Mouse (Mus musculus) brain, embryonic 14.5 days (tissue): ENCODE measurements at regions not wholly inside any gene's neighbourhood (a gene's known extent, or its start where the extent isn't known, plus 50 kb on each side); places are given as distances from the start of the nearest gene placed in this dataset.

ENCODE experiments used
- DNase-seq: peaks from one replicate; pipeline ENCODE4 v3.0.0-alpha.2; 2011; ENCODE audit warnings: low read depth
- CTCF ChIP-seq: fragments of 200-500 bp; IDR thresholded peaks from 2 replicates; pipeline ENCODE4 v1.5.1; 2012; ENCODE audit warnings: inconsistent platforms, mild to moderate bottlenecking, moderate library complexity, borderline replicate concordance; ENCODE audit not compliant: insufficient read depth, insufficient read length; ENCODE audit errors: extremely low read depth
- POLR2A ChIP-seq: fragments of 200-500 bp; IDR thresholded peaks from 2 replicates; pipeline ENCODE4 v1.6.1; 2012; ENCODE audit warnings: mild to moderate bottlenecking, inconsistent platforms, borderline replicate concordance; ENCODE audit not compliant: poor library complexity, insufficient read depth, insufficient read length, severe bottlenecking; ENCODE audit errors: extremely low read depth

DNA sequence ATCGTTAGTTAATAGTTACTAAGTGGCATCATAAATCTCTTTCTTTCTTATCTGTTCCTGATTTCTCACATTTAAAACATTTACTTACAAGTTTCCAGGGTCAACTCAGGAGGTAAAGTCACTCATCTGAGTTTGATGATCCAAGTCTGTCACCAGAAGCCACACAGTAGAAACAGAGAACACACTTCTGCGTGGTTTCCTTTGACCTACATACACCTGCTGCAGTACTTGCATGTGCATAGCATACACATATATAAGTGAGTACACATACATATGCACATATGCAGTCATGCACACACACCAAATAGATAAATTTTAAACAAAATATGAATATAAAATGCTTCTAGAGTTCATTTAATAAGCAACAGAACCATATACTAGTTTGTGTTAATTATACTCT lies 306.5 kb upstream of the Robo2 start:
- no peak for TF ChIP-seq POLR2A
- no peak for TF ChIP-seq CTCF
- DNase-seq = no peak

DNA sequence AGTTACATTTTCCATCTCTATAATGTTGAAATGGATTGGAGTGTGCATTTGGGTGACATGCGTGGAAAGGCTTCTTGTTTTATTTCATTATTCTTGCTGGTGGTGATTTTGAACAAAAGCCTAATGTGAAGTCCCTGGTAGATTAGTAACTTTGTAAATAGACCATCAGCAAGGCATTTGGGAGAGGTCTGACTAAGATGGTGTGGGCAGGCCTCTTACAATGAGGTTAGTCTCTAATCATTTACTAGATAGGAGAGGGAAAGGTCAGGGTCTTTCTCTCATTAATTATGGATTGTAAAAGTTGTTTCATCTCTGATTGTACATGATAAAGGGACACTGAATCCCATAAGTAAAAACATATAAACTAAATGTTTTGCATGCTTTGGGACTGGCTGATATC lies 306.0 kb upstream of the Robo2 start:
- no peak for TF ChIP-seq CTCF
- TF ChIP-seq POLR2A = no peak
- no peak for DNase-seq

DNA sequence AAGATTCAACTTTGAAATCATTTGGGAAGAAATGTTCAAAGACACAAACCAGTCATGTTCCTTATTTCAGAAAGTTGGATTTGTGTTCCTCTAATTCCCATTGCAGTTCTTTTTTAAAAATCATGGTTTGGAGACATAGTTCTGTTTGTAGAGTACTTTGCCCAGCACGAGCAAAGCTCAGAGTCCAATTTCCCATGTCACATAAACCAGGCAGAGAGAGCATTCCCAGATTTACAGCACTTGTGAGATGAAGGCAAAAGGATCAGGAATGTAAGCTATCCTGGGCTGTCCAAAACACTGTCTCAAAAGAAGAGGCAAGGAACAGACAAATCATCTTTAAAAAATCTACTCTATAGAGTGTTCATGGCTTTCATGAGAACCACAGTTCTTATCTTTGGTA lies 303.3 kb upstream of the Robo2 start:
- DNase-seq = no peak
- TF ChIP-seq CTCF (no peak), POLR2A (no peak)

DNA sequence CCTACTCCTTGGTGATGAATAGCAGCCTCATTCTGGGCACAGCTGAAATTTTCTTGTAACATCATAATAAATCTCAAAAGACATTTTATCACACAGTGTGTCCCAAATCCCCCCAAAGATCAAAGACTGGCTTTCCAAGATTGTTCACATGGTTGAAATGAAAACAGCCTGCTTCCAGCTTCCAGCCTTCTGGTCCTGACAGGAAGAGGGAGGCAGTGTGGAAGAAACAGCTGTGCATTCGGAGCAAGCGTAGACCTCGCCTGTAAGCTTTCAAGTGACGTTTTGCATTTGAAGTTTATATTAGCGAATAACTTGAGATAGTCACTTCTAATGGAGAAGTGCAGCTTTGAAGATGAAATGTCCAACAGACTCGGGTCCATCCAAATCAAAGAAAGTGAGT lies 300.9 kb upstream of the Robo2 start:
- no peak for DNase-seq
- TF ChIP-seq CTCF (no peak), POLR2A (no peak)

DNA sequence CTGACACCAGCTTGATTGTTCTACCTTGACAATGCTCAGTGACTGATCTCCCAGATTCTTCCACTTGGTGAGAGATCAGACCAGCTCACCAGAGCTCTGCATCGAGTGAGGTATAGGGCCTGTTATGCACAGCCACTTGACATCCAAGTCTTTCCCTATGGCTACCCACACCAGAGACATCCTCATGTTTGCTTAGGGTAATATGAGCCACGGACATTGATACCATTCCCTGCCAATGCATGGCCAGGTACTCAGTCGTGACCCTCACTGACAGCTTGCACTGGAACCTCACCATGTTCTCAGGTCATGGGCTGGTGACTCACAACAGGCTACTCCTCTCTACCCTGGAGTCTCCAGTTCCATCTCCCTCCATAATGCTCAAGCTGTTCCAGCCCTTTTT lies 290.4 kb upstream of the Robo2 start:
- DNase-seq = no peak
- TF ChIP-seq CTCF (no peak), POLR2A (no peak)

DNA sequence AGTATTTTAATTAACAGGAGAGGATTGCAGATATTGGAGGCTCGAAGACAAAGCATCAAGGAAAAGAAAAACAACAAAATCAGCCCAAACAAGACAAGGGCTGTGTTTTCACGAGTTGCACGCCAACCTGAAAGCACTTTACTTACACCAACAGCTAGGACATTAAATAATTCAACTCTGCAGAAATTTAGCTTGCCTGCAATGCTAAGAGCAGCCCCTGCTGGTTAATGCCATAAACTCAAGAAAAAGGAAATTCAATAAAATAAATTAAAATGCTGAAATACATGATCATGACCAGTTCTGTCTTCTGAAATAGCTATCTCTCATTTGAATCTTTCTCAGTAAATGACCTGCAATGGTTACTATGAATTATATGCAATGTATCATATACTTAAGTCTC lies 271.7 kb upstream of the Robo2 start:
- peak; percentile 78 for DNase-seq

DNA sequence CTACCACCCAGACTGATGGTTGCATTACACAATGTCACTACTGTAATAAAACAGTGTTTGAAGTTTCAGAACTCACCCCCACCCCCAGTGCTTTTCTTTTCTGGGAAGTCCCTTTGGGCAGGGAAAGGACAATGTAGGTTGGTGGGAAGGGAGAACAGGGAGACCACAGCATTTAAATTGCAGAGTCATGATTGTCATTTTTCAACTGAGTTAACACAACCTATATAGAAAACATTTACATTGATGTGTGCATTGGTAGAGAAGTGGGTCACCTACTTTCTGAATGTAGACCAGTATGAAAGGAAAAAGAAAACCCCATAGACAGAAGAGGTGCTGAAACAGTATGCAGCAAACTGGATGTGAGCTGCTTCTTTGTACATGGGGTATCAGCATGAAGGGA lies 264.0 kb upstream of the Robo2 start:
- no peak for DNase-seq
- TF ChIP-seq POLR2A (no peak), CTCF (no peak)

More for the DNA sequence above, 271.7 kb upstream of the Robo2 start:
- TF ChIP-seq CTCF (peak; percentile 25; the same call in 1 of the 2 replicates), POLR2A (no peak)

DNA sequence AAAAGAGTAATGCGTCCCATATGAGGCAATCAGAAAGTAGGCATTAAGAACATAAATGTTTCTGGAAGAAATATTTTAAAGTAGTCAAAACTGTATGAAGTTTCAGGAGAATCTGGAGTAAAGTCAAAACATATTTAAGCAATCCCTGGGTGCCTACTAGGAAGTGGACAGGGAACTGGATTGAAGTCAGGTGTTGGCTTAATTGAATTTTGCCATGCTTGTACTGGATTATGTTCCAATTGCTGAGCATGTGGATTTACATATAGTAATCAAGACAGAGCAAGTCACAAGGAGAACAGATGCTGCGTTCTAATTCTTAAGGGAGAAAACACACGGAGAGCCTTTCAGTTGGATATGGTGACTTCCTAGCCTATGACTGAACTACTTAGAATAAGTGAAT lies 259.8 kb upstream of the Robo2 start:
- TF ChIP-seq POLR2A (no peak), CTCF (no peak)

DNA sequence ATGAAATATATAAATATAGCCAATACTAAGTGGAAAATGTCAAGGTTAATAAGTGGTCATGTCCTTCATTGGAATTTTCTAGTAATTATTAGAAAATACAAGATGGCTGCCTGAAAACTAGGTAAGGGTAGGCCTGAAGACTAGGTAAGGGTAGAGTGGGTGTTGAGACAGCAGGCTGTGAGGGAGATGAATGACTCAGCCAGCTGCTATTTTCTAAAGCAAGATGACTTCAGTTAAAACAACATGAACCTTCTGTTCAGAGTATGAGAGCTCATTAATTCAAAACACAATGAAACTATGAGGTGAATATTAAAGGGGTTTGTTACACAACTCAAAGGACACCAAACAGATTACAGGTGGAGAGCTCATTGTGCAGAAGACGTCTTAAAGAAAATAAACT lies 252.7 kb upstream of the Robo2 start:
- TF ChIP-seq POLR2A (no peak), CTCF (no peak)
- DNase-seq = no peak

More for the DNA sequence above, 259.8 kb upstream of the Robo2 start:
- DNase-seq = no peak

DNA sequence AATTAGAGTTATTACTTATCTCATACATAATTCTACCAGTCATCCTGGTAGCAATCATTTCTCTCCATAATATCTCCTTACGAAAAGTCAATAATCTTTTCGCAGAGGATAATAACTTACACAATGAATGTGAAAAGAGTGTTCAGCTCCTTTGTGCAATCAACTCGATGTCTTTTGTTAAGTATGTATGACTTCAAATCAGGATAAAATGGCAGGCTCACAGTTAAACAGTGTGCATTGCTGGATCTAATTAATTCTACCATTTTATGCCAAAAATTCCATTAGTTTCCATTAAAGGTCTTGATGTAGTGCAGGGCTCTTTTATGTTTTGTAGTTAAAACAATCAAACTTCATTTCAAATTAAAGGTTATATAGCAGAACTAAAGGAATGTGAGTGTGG lies 239.6 kb upstream of the Robo2 start:
- no peak for TF ChIP-seq POLR2A
- no peak for TF ChIP-seq CTCF
- peak; percentile 54 for DNase-seq

DNA sequence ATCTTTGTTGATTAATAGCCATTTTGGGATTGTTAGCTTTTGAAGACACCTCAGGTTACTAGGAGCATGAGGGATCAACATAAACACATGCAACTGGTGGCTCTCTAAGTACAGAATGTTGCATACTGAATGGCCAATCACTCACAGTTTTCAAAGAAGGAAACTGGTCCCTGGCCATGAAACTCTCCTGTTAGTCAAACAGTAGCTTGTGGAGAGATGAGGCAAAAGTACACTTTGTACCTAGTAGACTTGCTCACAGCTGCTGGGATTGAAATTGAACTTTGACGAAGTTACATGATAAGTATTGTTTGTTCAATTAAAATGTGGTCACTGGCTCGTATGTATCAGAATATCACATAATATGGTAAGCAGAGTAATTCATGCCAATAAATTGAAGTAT lies 237.6 kb upstream of the Robo2 start:
- TF ChIP-seq POLR2A (no peak), CTCF (no peak)
- DNase-seq = no peak

DNA sequence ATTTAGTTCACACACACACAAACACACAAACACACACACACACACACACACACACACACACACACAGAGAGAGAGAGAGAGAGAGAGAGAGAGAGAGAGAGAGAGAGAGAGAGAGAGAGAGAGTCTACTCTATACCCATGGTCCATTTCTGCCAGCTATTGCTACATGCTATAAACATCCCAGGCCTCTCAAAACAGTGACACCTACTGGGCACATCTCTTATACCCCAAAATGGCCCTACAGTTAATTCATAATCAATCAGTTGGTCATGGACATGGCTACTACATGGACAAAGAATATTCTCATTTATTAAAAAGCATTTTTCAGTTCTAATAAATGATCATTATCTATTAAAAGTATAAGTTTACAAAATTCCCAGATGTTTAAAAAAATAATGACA lies 236.8 kb upstream of the Robo2 start:
- TF ChIP-seq CTCF (no peak), POLR2A (no peak)
- no peak for DNase-seq

DNA sequence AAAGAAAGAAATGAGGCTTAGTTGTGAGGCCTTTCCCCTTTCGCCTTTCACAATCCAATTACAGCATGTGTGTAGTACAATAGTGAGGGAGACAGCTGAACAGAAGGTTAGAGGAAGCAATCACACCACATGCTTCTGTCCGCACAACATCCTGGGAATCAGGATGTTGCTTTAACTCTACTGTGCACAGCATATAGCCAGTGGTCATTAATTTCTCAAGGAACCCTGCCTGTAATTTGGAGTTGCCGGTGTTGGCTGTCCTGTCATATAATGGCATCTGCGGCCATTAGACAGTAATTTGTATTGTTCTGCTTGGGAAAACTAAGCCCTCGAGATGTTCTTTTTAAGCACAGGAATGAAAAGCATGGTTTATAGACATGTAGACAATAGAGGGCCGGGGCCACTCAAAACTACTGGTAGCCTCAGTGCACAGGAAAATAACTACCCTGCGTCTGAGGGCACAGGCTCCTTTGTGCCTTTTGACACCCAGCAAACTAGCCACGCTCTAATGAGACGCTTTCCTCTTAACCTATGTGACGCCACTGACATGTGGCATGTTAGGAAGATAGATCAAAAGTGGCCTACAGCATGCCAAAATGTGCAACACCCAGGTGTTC lies 233.2 kb upstream of the Robo2 start:
- DNase-seq = peak; percentile 65
- TF ChIP-seq CTCF (no peak), POLR2A (no peak)

DNA sequence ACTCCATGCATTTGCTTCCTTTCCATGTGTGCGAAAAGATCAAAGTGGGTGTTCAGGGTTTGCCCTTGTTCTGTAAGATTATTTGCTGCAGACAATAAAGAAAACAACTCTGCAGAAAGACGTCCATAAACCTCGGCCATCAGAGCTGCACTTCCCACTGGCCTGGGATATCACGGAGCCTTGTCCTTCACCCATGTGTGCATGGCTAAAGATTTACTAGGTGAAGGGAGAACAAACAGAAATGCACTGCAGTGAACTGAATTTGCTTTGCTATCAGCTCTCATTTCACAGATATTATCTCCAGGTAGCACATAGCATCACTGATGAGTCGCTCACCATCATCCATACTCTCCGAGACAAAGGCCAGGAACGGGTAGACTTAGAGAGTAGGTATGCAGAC lies 228.2 kb upstream of the Robo2 start:
- DNase-seq = no peak
- TF ChIP-seq POLR2A (no peak), CTCF (no peak)
